Mouse (Mus musculus) T-helper 1 cell (primary cell): ENCODE data around the gene Ankrd60.

Source experiments
- in situ Hi-C: fragments of 300-600 bp; cut with MboI, MseI; formaldehyde crosslinking; loops from one replicate; pipeline ENCODE4 v1.15.1; 2025; ENCODE audit warnings: high pct_unique_total_duplicates

Gene Ankrd60

GRCm38 (mm10) chr2:173586118-173586968 lies 8.2 kb upstream of the Ankrd60 start:
- in situ Hi-C loops = loop anchor here (10.0 to 25.0 kb wide), 2 partner anchors 526 to 698 kb away; partner anchors contain the start of genes Gnas and Npepl1

DNA sequence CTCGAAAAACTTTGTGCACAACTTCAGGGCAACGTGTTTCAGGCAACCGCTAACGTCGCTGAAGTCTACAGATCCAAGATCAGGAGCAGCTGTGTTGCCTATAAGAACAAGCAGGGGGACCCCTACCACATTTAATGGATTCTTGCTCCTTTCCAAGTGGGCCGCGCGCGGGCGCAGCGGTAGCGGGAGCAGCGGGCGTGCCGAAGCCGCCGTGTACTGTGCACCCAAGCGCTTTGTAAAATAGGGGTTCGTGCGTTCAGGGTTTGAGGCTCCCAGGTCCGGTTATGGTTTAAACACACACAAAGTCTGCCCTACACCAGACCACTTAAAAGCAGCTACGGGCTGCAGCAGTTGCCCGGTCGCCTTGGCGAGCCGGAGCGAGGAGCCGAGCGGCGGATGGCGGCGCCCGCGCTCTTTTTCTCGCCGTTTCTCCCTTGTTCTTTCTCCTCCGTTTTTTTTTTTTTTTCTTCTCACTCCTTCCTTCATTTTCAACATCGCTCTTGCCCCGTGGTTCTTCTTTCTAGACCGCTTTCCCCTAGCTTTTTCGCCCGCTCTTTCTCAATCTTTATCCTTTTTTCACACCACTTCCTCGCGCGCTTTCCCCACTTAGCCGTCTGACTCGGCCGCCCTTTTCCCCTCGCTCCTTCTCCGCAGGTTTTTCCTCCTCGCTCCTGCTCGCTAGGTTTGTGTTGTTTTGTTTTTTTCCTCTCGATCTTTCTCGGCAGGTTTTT lies 7.4 kb upstream of the Ankrd60 start:
- in situ Hi-C loops = loop anchor here (10.0 to 25.0 kb wide), 2 partner anchors 527 to 699 kb away; partner anchors contain the start of genes Gnas and Npepl1

GRCm38 (mm10) chr2:173584361-173584760 lies 6.2 kb upstream of the Ankrd60 start:
- in situ Hi-C loops = loop anchor here (10.0 to 25.0 kb wide), 2 partner anchors 528 to 700 kb away; partner anchors contain the start of genes Gnas and Npepl1

- in situ Hi-C loops = loop anchor here (10.0 to 25.0 kb wide), 2 partner anchors 529 to 701 kb away; partner anchors contain the start of genes Gnas and Npepl1
Observed at GRCm38 (mm10) chr2:173583455-173583854, 5.3 kb upstream of the Ankrd60 start.

DNA sequence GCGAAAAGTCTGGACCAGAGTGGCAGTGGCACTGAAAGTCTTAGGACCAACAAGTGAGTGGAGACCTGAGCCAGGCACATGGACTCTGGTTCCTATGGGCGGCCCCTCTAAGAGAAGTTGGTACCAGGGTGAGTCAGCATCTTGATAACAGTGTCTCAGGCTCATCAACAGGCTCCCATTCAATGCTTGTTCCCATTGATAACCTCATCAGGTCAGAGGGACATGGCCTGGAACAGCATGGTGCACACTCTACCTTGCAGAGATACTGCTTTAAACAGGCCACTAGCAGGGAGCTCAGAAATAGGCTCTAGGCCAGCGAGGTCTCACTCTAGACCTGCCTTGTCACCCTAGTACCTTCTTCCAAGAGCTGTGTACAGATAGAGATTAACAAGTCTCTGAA lies 4.7 kb upstream of the Ankrd60 start:
- in situ Hi-C loops = loop anchor here (10.0 to 25.0 kb wide), 2 partner anchors 529 to 702 kb away; partner anchors contain the start of genes Gnas and Npepl1

GRCm38 (mm10) chr2:173581096-173581495 lies 2.9 kb upstream of the Ankrd60 start:
- in situ Hi-C loops = loop anchor here (10.0 to 25.0 kb wide), 2 partner anchors 531 to 704 kb away; partner anchors contain the start of genes Gnas and Npepl1

DNA sequence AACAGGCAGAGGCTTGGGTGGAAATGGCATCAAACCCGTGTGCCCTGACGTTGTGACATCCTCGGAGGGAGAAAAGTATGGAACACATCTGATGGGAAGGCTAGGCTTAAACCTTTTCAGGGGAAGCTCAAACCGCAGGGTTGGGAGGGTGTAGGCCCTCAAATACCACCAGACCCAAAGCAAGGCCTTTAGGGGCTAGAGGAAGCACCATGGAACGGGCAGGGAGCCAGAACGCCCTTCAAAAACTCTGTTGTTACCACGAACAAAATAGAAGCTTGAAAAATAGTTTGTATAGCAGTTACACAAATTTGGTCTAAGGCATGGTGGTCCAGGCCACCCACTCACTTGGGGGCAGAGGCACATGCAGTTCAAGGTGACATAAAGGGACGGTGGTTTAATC lies 430 bp upstream of the Ankrd60 start:
- in situ Hi-C loops = loop anchor here (25.0 kb wide), 1 partner anchor 534 kb away; the partner anchor contains the start of gene Npepl1

DNA sequence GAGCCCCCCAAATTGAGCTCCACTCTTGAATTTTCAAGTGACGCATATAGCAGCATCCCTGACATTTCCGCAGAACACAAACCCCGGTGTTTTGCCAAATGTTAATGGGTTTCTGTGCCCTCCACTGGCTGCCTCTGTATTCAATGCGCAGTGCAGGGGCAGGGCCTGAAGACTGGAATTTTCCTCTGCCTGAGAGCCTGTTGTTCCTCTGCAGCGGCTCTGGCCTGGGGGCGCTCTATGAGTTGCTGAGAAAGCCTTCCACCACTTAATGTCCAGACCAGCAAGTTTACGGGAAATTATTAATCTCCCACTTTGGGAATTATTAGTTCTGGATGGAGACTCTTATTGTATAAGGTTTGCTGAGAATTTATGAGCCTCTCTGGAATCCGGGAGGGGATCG lies 14.0 kb downstream of the Ankrd60 start:
- in situ Hi-C loops = loop anchor here (5.0 kb wide), 1 partner anchor 457 kb away; no protein-coding TSS in a partner anchor

DNA sequence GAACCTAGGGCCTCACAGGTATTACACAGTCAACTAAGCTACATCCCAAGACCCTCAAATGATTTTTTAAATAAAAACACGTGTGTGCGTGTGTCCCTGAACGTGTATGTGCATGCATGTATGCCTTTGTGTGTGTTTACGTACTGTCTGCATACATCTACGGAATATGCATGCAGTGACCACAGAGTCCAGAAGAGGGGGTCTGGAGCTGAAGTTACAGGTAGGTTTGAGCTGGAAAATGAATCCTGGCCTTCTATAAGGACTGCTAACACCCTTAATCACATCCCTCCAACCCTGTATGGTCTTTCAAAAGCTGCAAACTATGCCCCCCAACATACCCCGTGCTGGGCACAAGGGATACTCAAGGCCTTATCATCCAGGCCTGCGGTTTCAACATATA lies 14.8 kb downstream of the Ankrd60 start:
- in situ Hi-C loops = loop anchor here (5.0 kb wide), 1 partner anchor 456 kb away; no protein-coding TSS in a partner anchor

- in situ Hi-C loops = loop anchor here (5.0 kb wide), 1 partner anchor 455 kb away; no protein-coding TSS in a partner anchor
Observed at GRCm38 (mm10) chr2:173561851-173562442, 16.2 kb downstream of the Ankrd60 start.

- in situ Hi-C loops = no loop called here
Observed at GRCm38 (mm10) chr2:173558754-173559396, 19.3 kb downstream of the Ankrd60 start.

GRCm38 (mm10) chr2:173553863-173554262 lies 24.3 kb downstream of the Ankrd60 start:
- in situ Hi-C loops = loop anchor here (5.0 kb wide), 1 partner anchor 377 kb away; no protein-coding TSS in a partner anchor

DNA sequence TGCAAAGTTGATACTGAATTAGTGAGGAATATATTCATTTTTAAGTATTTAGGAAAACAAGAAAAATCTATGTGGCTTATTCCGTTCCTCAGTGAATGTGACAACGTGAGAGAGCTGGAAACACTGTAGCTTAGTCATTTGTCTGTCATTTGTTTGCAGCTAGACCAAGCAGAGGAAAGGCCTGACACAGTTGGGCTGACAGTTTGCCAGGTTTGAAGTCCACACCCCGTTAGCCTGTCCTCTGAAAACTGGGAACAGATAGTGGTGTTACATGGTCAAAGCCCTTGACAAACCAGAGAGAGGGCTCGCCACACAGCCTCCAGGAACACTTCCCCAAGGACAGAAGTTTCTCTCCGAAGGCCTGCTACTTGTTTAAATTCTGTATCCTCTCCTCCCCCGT lies 27.5 kb downstream of the Ankrd60 start:
- in situ Hi-C loops = loop anchor here (5.0 kb wide), 1 partner anchor 373 kb away; no protein-coding TSS in a partner anchor

DNA sequence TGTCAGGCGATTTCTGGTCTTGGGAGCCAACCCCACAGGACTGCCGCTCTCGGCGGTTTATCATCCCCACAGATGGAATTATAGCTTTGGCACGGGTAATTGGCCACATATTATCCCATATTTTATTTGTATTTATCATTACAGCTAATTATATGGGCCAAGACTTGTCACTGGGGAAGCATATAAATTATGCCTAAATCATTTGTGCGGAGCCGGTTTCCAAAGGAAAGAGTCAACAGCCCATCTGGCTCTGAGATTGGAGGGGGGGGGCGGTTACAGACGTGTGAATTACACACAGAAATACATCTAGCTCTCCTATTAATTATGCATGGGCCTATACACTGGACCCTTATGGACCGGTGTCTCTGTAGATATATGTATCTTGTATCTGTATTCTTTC lies 28.9 kb downstream of the Ankrd60 start:
- in situ Hi-C loops = no loop called here

DNA sequence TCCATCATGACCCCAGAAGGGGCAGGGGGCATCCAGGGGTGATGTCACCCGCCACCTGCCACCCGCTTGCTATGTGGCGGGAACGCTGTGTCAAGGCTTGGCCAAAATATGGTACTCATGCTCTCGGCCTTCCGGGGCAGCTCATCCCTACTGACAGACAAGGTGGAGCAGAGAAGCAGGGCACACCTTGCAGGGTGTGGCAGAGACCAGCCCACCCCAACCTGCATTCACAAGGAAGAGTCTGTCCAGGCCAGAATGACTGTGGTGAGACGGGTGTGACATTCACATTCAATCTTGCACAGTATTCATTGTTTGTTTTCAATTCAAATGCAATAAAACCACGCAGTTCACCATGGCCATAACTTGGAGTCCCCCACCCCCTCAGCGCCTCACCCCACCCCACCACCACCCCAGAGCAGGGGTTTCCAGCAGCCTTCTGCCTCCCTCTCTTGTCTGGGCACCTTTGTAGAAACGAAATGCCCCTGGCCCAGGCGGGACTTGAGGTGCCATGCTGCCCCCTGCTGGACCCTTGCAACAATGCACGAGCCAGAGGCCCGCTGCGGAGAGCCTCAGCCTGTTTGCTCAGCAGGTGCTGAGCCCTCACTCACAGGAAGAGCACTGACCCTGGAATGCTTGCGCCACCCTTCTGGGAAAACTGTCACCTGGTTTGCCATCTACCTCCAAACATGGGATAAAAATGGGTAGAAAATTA lies 32.0 kb downstream of the Ankrd60 start:
- in situ Hi-C loops = no loop called here

DNA sequence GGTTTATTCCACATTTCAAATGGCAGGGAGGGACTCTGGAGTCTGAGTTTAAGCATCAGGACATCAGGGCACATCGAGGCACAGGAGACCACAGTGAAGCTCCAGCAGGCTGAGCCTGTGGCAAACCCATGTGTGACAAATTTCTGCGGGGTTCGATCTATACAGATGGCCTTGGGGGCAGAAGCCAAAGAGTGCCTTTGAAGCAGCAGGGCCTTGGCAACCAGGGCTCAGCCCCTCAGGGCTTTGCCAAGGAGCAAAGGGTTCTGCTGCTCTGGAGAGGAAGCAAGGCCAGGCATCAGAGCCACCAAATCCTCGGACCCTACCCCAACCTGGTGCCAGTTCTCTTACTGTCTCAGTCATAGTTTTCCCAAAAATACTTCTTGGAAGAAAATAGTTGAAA lies 35.4 kb downstream of the Ankrd60 start:
- in situ Hi-C loops = no loop called here

- in situ Hi-C loops = no loop called here
Observed at GRCm38 (mm10) chr2:173541748-173542147, 36.4 kb downstream of the Ankrd60 start.

DNA sequence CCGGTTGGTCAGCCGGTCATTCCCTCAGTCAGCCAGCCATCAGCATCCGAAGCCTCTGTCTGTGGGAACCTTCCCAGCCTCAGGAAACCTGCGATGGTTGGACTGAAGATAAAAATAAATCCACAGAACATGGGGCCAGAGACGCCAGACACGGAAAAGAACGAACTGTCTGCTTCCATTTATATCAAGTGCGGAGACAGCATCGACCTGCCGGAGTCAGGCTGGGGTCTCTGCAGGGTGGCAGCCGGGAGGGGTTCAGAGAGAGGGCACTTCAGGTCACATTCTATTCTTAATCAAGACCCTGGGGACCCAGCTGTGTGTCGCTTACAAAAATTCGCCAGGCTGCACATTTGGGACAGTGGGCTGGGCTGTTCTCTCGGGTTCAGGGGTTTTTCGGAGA lies 38.4 kb downstream of the Ankrd60 start:
- in situ Hi-C loops = no loop called here

- in situ Hi-C loops = no loop called here
Observed at GRCm38 (mm10) chr2:173535886-173536285, 42.3 kb downstream of the Ankrd60 start.

GRCm38 (mm10) chr2:173535390-173535789 lies 42.8 kb downstream of the Ankrd60 start:
- in situ Hi-C loops = no loop called here
